Mouse (Mus musculus): ENCODE measurements around the gene 4930518I15Rik. TPM values are rescaled to one million over a fixed set of nuclear protein-coding genes. Genes with fewer than 3 reads are reported as not detected.
"Not testable (repeated sequence)": the region's sequence is repeated elsewhere in the genome, so short reads cannot be mapped to it uniquely, and the experiment has no call there.

The 4930518I15Rik gene
- total RNA-seq, 2 experiments from 2014 or later: 1.0 to 4.5 TPM

DNA sequence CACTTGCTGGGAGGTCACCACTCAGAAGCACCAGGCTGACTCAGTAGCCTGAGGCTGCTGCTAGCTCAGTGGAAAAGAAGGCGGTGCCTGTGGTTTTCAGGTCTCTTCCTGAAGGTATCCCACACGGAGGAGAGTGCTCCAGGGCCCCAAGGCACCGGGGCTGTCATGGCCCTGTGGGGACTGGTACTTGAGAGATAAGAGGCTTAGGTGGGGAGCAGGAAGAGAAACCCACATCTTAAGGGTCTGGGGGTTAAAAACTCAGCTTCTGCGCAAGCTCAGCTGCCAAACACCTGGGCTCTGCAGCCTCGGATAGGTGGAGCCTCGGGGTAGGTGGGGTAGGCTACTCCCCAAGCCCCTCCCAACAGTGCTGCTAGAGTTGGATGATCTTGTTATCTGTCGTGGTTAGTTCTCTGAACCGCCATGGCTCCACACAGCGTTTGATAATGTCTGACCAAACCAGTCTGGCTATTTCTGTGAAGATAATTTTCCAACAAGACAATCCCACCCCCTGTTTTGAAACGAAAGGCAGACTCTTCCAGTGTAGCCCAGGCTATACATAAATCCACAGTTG lies 24.8 kb upstream of the 4930518I15Rik start:
- DNase-seq (ENCODE audit: low spot score in 2 of 2): no peak
- intact Hi-C loops (cut with DNase I): no loop called here

DNA sequence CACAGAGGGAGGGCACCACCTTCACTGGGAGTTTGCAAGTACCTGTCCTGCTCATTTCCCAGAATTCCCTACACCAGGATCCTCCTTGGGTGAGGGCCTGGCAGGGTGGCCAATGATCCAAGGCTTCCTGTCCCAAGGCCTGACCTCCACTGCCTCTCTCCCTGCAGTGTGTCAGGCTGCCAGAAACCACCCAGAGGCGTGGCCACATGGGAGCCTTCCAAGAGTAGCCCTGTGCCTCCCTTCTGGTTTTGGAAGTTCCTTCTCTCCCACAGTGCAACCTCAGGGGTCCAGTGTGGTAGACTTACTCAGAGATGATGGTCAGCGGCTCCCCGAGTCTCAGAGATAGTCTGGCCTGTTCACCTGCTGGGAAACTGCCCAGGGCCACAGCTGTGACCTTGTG lies 21.8 kb upstream of the 4930518I15Rik start:
- no peak for DNase-seq (ENCODE audit: low spot score in 2 of 2)
- intact Hi-C loops (cut with DNase I): loop anchor here (10.0 kb wide), 1 partner anchor 215 kb away; no protein-coding TSS in a partner anchor

DNA sequence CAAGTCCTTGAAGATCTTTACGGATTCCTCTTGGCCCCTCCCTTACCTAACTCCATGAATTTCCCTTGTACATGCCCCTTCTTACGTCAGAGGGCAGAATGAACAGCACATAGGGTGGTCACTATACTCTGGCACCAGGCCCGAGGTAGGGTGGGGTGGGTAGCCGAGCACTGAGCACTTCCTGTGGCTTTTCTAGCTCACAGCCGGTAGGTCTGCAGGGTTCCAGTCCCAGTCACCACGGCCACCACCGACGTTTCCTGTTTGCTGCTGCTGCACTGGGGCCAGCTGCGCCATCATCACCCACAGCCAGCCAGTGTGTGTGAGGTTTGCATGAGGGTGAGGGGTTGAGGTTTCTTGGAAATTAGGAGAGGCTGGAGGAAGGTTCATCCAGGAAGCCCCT lies 20.0 kb upstream of the 4930518I15Rik start:
- DNase-seq (ENCODE audit: low spot score in 2 of 2): no peak
- intact Hi-C loops (cut with DNase I): loop anchor here (10.0 kb wide), 1 partner anchor 217 kb away; no protein-coding TSS in a partner anchor

GRCm38 (mm10) chr2:156874760-156875510 lies 17.2 kb upstream of the 4930518I15Rik start:
- no peak for DNase-seq (ENCODE audit: low spot score in 2 of 2)
- intact Hi-C loops (cut with DNase I): loop anchor here (10.0 kb wide), 1 partner anchor 220 kb away; no protein-coding TSS in a partner anchor

- intact Hi-C loops (cut with DNase I): loop anchor here (10.0 kb wide), 1 partner anchor 221 kb away; no protein-coding TSS in a partner anchor
These were observed 16.5 kb upstream of the 4930518I15Rik start for GRCm38 (mm10) chr2:156874047-156874759.

DNA sequence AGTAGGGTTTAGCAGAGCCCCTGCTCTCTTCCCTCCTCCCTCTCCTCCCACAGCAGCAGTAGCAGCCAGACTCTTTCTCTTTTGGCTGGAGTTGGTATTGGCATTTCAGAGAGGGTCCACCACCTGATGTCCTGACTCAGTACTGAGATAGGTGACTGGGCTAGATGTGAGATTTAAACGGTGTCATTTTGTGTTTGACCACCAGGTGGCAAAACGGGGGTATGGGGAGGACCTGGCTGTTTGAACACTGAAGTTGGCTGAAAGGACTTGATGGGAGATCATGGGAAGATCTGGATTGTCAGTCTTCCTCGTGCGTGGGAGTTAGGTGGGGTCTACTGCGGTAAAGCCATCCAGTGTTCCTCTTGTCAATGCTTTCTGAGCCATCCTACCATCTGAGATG lies 15.9 kb upstream of the 4930518I15Rik start:
- DNase-seq (ENCODE audit: low spot score in 2 of 2): peak in 1 of 2 experiments; percentile 39
- intact Hi-C loops (cut with DNase I): loop anchor here (2.0 to 10.0 kb wide), 2 partner anchors 123 to 221 kb away; no protein-coding TSS in a partner anchor

More at GRCm38 (mm10) chr2:156874047-156874759, 16.5 kb upstream of the 4930518I15Rik start:
- DNase-seq (ENCODE audit: low spot score in 2 of 2): no peak

DNA sequence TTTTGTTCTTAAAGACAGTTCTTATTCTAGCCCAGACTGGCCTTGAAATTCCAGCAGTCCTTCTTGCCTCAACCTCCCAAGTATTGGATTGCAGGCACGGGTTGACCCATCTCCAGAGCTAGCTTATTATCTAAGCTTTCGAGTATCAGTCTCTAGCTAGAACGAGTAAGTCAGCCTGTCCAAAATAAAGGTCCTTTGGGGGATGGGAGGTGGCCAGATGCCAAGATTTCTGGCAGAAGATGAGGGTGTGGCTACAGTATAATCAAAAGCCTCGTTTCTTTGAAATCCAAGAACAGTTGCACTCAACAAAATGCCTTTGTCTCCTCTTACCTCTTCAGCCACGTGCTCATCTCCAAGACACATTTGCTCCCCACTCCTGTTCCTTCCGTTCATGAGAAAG lies 12.8 kb upstream of the 4930518I15Rik start:
- intact Hi-C loops (cut with DNase I): loop anchor here (10.0 kb wide), 1 partner anchor 224 kb away; no protein-coding TSS in a partner anchor
- no peak for DNase-seq (ENCODE audit: low spot score in 2 of 2)

GRCm38 (mm10) chr2:156869554-156869953 lies 11.8 kb upstream of the 4930518I15Rik start:
- intact Hi-C loops (cut with DNase I): no loop called here
- DNase-seq (ENCODE audit: low spot score in 2 of 2): no peak

DNA sequence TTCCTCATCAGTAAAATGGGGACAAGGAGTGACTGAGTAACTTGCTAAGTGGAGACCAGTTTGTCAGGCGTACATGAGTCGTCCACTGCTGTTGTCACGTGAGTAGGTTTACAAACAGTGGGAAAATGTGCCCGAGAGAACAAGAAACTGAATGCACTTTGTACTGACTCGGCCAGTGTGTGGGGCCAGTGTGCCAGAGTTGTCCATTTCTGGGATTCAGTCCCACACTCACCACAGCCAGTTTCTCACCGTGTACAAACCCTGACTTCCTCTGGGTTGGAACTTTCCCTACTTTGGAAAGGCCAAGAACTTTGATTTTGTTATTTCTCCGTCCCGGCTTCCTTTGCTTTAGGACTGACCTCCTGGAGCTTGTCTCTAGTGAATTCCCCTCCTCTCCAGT lies 11.2 kb upstream of the 4930518I15Rik start:
- DNase-seq (ENCODE audit: low spot score in 2 of 2): no peak
- intact Hi-C loops (cut with DNase I): no loop called here

DNA sequence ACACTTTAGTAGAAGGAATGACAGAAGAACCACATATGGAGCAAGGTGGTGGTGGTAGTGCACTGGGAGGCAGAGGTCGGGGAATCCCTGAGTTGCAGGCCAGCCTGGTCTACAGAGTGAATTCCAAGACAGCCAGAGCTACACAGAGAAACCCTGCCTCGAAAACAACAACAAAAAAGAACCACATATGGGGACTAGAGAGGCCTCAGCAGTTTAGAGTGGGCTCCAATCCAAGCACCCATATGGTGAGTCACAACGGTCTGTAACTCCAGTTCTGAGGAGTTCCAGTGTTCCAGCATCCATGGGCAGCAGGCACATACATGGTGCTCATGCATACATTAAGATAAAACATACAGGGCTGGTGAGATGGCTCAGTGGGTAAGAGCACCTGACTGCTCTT lies 6.7 kb upstream of the 4930518I15Rik start:
- no peak for DNase-seq (ENCODE audit: low spot score in 2 of 2)
- intact Hi-C loops (cut with DNase I): no loop called here

GRCm38 (mm10) chr2:156863487-156864160 lies 5.9 kb upstream of the 4930518I15Rik start:
- intact Hi-C loops (cut with DNase I): no loop called here
- DNase-seq (ENCODE audit: low spot score in 2 of 2): no peak

GRCm38 (mm10) chr2:156862772-156863486 lies 5.2 kb upstream of the 4930518I15Rik start, which contains the start of gene Rab5if:
TSS of gene Rab5if (plus strand) at chr2:156863128.
- peak; percentile 99 for DNase-seq (ENCODE audit: low spot score in 2 of 2)
- intact Hi-C loops (cut with DNase I): no loop called here

DNA sequence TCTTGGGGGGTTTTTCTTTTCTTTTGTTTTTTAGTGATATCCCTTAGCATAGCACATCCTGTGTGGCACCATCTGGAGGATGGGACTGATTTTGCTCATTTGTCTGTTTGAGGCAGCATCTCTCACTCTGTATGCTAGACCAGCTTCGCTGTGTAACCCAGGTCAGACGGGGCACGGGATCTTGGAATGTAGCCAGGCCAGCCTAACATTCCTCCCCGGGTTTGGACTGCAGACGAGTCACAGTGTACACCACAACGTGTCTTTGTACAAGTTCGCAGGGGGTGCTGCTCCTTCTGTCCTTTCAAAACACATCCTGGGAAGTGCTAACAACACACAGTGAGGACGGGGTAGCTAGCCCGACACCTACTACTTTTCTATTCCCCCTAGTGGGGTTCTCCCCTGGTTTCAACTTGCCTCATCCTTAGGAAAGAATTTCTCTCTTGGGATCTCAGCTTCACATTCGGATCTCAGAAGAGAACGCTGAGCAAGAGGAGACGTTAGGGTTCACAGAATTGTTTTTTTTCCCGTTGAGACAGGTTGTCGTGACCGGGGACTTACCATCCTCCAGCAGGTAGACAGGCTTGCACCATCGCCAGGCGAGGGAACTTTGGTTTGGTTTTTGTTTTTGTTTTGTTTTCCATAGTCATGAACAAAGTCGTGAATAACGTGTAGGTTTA lies 4.4 kb upstream of the 4930518I15Rik start:
- intact Hi-C loops (cut with DNase I): no loop called here

GRCm38 (mm10) chr2:156858671-156859070 lies 925 bp upstream of the 4930518I15Rik start:
- intact Hi-C loops (cut with DNase I): loop anchor here (5.0 kb wide), 1 partner anchor 51 kb away; no protein-coding TSS in a partner anchor
- no peak for DNase-seq (ENCODE audit: low spot score in 2 of 2)

More for the DNA sequence above, 4.4 kb upstream of the 4930518I15Rik start:
- no peak for DNase-seq (ENCODE audit: low spot score in 2 of 2)

DNA sequence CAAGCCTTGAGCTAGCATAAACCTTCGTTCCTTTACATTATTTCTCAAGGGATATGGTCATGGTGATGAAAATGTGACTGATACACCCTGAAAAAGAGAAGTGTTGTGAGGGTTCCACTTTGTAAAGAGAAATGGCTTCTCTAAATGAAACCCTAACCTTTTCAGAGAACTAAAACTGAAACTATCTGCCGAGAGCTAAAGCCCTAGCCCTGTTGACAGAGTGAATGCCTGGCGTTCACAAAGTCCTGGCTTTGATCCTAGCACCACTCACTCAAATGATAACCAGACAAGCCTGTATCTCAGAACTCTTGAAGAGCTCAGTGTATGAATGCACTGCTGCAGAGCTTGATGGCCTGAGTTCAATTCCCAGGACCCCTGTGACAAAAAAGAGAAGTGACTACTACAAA lies 358 bp downstream of the 4930518I15Rik start:
- intact Hi-C loops (cut with DNase I): loop anchor here (5.0 kb wide), 1 partner anchor 50 kb away; no protein-coding TSS in a partner anchor
- DNase-seq (ENCODE audit: low spot score in 2 of 2): no peak

GRCm38 (mm10) chr2:156856311-156856710 lies 1.4 kb downstream of the 4930518I15Rik start:
- no peak for DNase-seq (ENCODE audit: low spot score in 2 of 2)
- intact Hi-C loops (cut with DNase I): loop anchor here (5.0 kb wide), 1 partner anchor 49 kb away; no protein-coding TSS in a partner anchor

DNA sequence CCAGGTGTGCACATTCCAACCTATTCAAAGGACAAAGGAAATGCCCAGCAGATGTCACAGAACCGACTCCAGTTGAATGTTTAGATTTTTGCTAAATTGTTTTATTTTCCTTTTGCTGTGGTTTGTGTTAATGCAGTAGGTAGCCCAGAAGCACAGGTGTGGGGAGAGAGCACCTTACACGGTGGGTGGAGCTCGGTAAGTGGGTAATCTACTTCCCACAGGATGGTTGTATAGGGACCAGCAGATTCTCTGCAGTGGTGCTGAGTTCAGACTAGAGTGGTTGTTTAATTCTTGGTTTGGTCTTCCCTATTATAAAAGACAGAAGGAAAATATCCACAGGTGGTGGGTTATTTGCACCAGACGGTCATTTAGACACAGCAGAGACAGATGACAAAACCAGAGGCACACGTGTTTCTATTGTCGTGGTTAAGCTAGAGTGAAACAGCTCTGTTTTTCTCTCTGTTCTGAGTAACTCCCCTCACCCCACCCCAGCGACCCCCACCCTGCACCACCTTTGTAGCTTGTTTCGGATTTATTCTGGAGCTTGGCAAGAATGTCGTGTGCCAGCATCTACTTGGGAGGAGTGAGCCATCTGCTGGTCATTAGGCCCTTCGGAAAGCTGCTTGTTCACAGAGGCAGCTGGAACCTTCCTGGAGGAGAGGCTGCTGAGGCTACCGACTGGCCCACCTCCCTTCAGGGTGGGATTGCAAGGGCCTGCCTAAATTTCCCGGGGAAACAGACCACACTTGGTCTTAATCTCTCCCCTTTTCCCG lies 3.6 kb downstream of the 4930518I15Rik start:
- peak in 1 of 2 experiments; percentile 42 for DNase-seq (ENCODE audit: low spot score in 2 of 2)
- intact Hi-C loops (cut with DNase I): not testable (repeated sequence)
